Mouse (Mus musculus): ENCODE results near the gene Eif1ax. TPM values are rescaled to one million over a fixed set of nuclear protein-coding genes. Genes with fewer than 3 reads are reported as not detected.
"Not testable (repeated sequence)": the region's sequence is repeated elsewhere in the genome, so short reads cannot be mapped to it uniquely, and the experiment has no call there.

Eif1ax gene
- total and polyA plus RNA-seq, 3 experiments = 28.8 to 76.8 (median 76.6) TPM

DNA sequence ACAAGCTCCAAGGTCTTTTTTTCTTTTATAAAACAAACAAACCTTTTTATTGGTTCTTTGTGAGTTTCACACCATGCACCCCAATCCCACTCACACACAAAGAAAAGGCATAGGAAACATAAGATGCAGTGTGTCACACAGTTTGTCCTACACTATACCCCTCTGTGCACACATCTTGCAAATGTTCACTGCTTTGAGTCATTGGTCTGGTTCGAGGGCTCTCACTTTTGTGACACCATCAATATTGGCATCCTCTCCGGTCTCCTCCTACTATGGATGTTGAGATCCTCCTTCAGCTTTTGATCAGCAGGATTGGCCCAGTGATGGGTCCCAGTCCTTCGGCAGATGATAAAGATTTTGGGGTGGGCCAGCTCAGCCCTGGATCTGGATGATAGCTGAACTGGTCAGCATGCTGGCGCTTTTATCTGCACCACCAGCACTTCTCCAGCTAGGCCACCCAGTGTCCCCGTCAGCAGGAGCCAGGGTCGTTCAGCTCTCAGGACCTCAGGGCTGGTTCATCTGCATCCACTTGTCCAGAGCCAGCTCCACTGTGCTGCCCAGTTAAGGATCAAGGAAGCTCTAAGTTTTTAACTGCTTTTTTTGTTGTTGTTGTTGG, 18.5 kb downstream of the Eif1ax start:
- H3K4me1 ChIP-seq (ENCODE audit: control insufficient read depth, insufficient read depth, low read length) = no peaks in the 10 kb centered on the region
- WGBS = 70% methylated on average over 6 of the region's 6 CpGs
- no peaks in the 10 kb centered on the region for H3K79me2 ChIP-seq (replicated peaks; ENCODE audit: control insufficient read depth, insufficient read depth, low read length)
- no peak overlapping the region for H3K27ac ChIP-seq
- no peaks in the 10 kb centered on the region for H3K27me3 ChIP-seq (ENCODE audit: control insufficient read depth, insufficient read depth, low read length)
- no peak for TF ChIP-seq EP300 (IDR thresholded peaks at IDR 0.05; ENCODE audit: insufficient read depth, low read depth, low read length)
- no peak overlapping the region for H3K9ac ChIP-seq (ENCODE audit: low read depth, low read length)
- no peak overlapping the region for H3K4me3 ChIP-seq
- intact Hi-C loops (cut with DNase I) = no loop called here
- H3K36me3 ChIP-seq (ENCODE audit: control insufficient read depth, insufficient read depth, low read length) = no peaks in the 10 kb centered on the region
- no peak for DNase-seq

DNA sequence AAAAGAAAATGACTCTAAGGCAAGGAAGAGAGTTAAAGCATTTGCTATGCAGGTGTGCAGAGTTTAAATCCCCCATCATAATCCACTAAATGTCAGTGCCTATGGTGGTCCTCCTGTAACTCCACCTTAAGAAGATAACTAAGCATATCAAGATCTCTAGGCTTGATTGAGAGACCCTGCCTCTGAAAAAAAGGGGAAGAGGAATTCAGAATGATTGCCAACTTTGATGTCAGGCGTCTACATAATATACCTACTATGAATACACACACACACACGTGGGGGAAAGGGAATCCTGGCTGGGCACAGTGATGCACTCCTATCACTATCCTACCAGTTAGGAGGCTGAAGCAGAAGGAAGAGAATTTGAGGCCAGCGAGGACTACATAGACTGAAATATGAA, 19.3 kb downstream of the Eif1ax start:
- intact Hi-C loops (cut with DNase I) = no loop called here
- H3K36me3 ChIP-seq (ENCODE audit: control insufficient read depth, insufficient read depth, low read length) = no peaks in the 10 kb centered on the region
- DNase-seq = no peak

DNA sequence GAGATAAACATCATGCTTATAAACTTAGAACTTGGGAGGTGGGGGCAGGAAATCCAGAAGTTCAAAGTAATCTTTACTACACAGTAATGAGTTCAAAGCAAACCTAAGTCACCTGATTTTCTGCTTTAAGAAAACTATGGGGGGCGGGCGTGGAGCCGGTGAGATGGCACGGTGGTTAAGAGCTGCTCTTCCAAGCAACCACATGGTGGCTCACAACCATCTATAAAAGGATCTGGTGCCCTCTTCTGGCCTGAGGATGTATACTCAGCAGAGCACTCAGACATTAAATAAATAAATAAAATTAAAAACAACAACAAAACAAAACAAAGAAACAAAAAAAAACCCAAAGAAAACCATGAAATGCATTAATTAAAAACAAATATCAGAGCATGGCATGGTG, 37.3 kb downstream of the Eif1ax start:
- no peaks in the 10 kb centered on the region; the same call in 1 of the 2 replicates for H3K27me3 ChIP-seq (ENCODE audit: control insufficient read depth, insufficient read depth, low read length)
- no peaks in the 10 kb centered on the region for H3K4me1 ChIP-seq (ENCODE audit: control insufficient read depth, insufficient read depth, low read length)
- no peak for DNase-seq
- intact Hi-C loops (cut with DNase I) = no loop called here
- TF ChIP-seq EP300 (IDR thresholded peaks at IDR 0.05; ENCODE audit: insufficient read depth, low read depth, low read length) (no peak), CTCF (IDR thresholded peaks at IDR 0.05) (peak; percentile 65)
- H3K9ac ChIP-seq (ENCODE audit: low read depth, low read length) = no peak overlapping the region
- WGBS = 26% methylated on average over 4 of the region's 4 CpGs
- H3K4me3 ChIP-seq = no peak overlapping the region
- no peaks in the 10 kb centered on the region for H3K36me3 ChIP-seq (ENCODE audit: control insufficient read depth, insufficient read depth, low read length)
- H3K79me2 ChIP-seq (replicated peaks; ENCODE audit: control insufficient read depth, insufficient read depth, low read length) = no peaks in the 10 kb centered on the region
- no peak overlapping the region for H3K27ac ChIP-seq

More for the DNA sequence above, 19.3 kb downstream of the Eif1ax start:
- WGBS = 66% methylated on average over 3 of the region's 3 CpGs
- Histone ChIP-seq H3K4me1 (ENCODE audit: control insufficient read depth, insufficient read depth, low read length) (no peaks in the 10 kb centered on the region), H3K9ac (ENCODE audit: low read depth, low read length) (no peak overlapping the region), H3K4me3 (no peak overlapping the region), H3K27me3 (ENCODE audit: control insufficient read depth, insufficient read depth, low read length) (no peaks in the 10 kb centered on the region), H3K79me2 (replicated peaks; ENCODE audit: control insufficient read depth, insufficient read depth, low read length) (no peaks in the 10 kb centered on the region), H3K27ac (no peak overlapping the region)
- no peak for TF ChIP-seq CTCF (IDR thresholded peaks at IDR 0.05)
- no peak for TF ChIP-seq EP300 (IDR thresholded peaks at IDR 0.05; ENCODE audit: insufficient read depth, low read depth, low read length)
- TF ChIP-seq POLR2A (IDR thresholded peaks at IDR 0.05; ENCODE audit: insufficient read depth, low read depth, low read length) = no peak

DNA sequence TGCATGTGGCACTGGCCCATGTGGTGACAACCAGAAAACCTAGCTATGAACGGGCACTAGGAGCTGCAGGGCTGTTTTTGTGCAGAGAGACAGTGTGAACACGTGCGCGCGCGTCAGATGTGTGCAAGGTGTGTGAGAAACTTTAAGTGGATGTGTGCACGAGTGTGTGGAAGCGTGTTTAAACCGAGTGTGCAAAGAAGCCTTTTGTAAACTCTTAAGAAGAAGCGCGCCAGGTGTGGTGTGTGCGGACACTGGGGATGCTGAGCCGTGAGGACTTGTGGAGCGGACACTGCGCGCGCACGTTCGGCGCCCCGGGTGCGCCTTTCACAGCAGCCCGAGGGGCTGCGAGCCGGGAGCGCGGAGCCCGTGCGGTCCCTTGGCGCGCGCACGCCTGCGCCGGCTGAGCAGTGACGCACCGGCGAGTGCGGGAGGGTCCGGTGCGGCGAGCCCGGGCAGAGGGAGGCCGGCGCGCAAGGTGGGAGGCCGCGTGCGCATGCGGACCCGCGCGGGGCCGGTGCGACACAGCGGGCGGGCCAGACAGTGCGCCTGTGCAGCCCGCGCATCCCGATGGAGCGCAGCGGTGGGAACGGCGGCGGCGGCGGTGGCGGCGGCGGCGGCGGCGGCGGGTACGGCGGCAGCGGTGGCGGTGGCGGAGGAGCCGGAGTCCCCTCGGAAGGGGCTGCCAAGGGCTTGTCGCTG, 42.3 kb downstream of the Eif1ax start, which contains the start of gene Map7d2:
Gene Map7d2 (plus strand): TSS at position 443 of the 699 bp plus-strand sequence.
- no peak for DNase-seq
- Histone ChIP-seq H3K4me3 (peak within 1 kb of the TSS; percentile 32; the same call in 1 of the 2 replicates), H3K4me1 (ENCODE audit: control insufficient read depth, insufficient read depth, low read length) (no peaks in the 10 kb centered on the region; the same call in none of the 2 replicates), H3K79me2 (replicated peaks; ENCODE audit: control insufficient read depth, insufficient read depth, low read length) (no peaks in the 10 kb centered on the region), H3K9ac (ENCODE audit: low read depth, low read length) (peak within 1 kb of the TSS; percentile 24), H3K36me3 (ENCODE audit: control insufficient read depth, insufficient read depth, low read length) (no peaks in the 10 kb centered on the region), H3K27me3 (ENCODE audit: control insufficient read depth, insufficient read depth, low read length) (peaks cover 2% of the 10 kb centered on the region), H3K27ac (no peak within 1 kb of the TSS)
- 39% methylated on average over 70 of the region's 83 CpGs for WGBS
- TF ChIP-seq CTCF (IDR thresholded peaks at IDR 0.05) (no peak), EP300 (IDR thresholded peaks at IDR 0.05; ENCODE audit: insufficient read depth, low read depth, low read length) (no peak), POLR2A (IDR thresholded peaks at IDR 0.05; ENCODE audit: insufficient read depth, low read depth, low read length) (no peak)
- intact Hi-C loops (cut with DNase I) = no loop called here

DNA sequence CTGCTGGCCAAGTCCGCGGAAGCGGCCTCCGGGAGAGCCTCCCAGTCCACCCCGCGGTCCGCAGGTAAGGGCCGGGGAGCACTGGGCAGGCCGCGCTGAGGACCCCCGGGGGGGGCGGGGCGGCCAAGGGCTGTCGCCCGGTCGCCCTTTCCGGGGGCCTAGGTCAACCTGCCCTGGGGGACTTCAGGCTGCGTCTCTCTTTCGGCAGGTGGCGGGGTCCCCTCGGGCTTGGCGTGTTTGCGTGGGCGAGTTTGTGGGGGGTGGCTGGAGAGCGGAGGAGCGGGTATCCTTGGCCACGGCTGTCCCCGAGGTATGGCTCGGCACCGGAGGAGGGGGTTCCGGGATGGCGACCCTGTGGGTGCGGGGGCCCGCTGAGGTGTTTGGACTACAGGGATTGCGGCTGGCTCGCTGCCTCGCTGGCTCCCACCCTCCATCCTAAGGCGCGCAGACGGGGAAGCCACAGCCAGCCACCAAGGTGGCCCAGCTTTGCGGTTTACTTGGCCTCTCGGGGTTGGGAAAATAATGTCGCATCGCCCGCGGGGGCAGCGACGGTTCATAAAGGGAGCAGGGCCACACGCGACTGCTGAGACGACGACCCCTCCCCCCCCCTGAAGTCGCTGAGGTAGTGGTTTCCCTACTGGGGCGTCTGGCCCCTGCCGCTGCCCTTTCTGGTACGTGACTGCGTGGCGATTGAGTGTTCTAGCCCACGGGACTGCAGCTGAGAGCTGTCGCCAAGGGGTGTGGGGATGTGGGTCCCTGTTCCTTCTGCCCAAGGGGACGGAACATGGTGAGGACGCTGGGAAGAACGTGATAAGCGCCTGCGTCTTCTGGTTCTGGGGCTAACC, 43.1 kb downstream of the Eif1ax start:
- no peak for DNase-seq
- Histone ChIP-seq H3K36me3 (ENCODE audit: control insufficient read depth, insufficient read depth, low read length) (no peaks in the 10 kb centered on the region), H3K79me2 (replicated peaks; ENCODE audit: control insufficient read depth, insufficient read depth, low read length) (no peaks in the 10 kb centered on the region), H3K4me1 (ENCODE audit: control insufficient read depth, insufficient read depth, low read length) (no peaks in the 10 kb centered on the region; the same call in none of the 2 replicates), H3K9ac (ENCODE audit: low read depth, low read length) (no peak overlapping the region; the same call in 1 of the 2 replicates), H3K4me3 (peak overlapping the region; percentile 32; the same call in 1 of the 2 replicates), H3K27ac (no peak overlapping the region), H3K27me3 (ENCODE audit: control insufficient read depth, insufficient read depth, low read length) (peaks cover 2% of the 10 kb centered on the region)
- WGBS = 17% methylated on average over 49 of the region's 65 CpGs
- TF ChIP-seq EP300 (IDR thresholded peaks at IDR 0.05; ENCODE audit: insufficient read depth, low read depth, low read length) = no peak
- no peak for TF ChIP-seq POLR2A (IDR thresholded peaks at IDR 0.05; ENCODE audit: insufficient read depth, low read depth, low read length)
- TF ChIP-seq CTCF (IDR thresholded peaks at IDR 0.05) = no peak
- intact Hi-C loops (cut with DNase I) = no loop called here

DNA sequence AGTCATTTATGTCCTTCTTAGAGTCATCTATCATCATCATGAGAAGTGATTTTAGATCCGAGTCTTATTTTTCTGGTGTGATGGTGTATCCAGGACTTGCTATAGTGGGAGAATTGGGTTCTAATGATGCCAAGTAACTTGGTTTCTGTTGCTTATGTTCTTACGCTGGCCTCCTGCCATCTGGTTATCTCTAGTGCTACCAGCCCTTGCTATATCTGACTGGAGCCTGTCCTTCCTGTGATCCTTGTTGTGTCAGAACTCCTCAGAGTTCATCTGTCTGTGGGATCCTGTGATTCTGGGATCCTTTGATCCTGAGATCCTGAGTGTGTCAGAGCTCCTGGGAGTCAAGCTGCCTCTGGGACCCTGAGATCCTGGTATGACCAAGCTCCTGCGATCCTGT, 58.5 kb downstream of the Eif1ax start:
- H3K27me3 ChIP-seq (ENCODE audit: control insufficient read depth, insufficient read depth, low read length); H3K4me3 ChIP-seq; H3K36me3 ChIP-seq (ENCODE audit: control insufficient read depth, insufficient read depth, low read length); H3K79me2 ChIP-seq (replicated peaks; ENCODE audit: control insufficient read depth, insufficient read depth, low read length); intact Hi-C loops (cut with DNase I); H3K27ac ChIP-seq; H3K4me1 ChIP-seq (ENCODE audit: control insufficient read depth, insufficient read depth, low read length); H3K9ac ChIP-seq (ENCODE audit: low read depth, low read length); DNase-seq: not testable (repeated sequence)
- WGBS = 77% methylated on average over 3 of the region's 3 CpGs

Other genes starting within 250 kb of the Eif1ax start
- 10 to 100 TPM; 30.7 to 33.3 TPM for gene Rps6ka3, start 161.9 kb upstream of the Eif1ax start, total RNA-seq (2021)
- gene Rps6ka3, start 161.9 kb upstream of the Eif1ax start, polyA plus RNA-seq (2012; rRNA removed) = 9.5 and 14.9 TPM in 2 replicates
- gene Map7d2, start 42.4 kb downstream of the Eif1ax start, total RNA-seq (2021) = under 1 TPM; 0.61 to 0.78 TPM
- 0.21 and 1.3 TPM in 2 replicates for gene Map7d2, start 42.4 kb downstream of the Eif1ax start, polyA plus RNA-seq (2012; rRNA removed)
- 1 to 10 TPM; 2.9 to 3.8 TPM for gene Bclaf3, start 154.5 kb downstream of the Eif1ax start, total RNA-seq (2021)
- gene Bclaf3, start 154.5 kb downstream of the Eif1ax start, polyA plus RNA-seq (2012; rRNA removed) = 1.2 and 3.2 TPM in 2 replicates